Mouse (Mus musculus) intestine, embryonic 14.5 days (tissue): ENCODE measurements around the gene Foxm1. TPM values are rescaled to one million over a fixed set of nuclear protein-coding genes. Genes with fewer than 3 reads are reported as not detected.

ENCODE experiments used
- ATAC-seq: fragments of 200-750 bp; cut with Nextera tagmentation; replicated peaks from 2 replicates; pipeline ENCODE4 v1.8.0; 2017; ENCODE audit warnings: low read depth, moderate number of reproducible peaks, moderate TSS enrichment, moderate library complexity; ENCODE audit not compliant: low FRiP score, low TSS enrichment
- DNase-seq: peaks from one replicate; pipeline ENCODE4 v3.0.0-alpha.2; 2018; ENCODE audit warnings: low spot score
- H3K27ac ChIP-seq: fragments of 300-500 bp; sonication (generic); 2 replicates; pipeline ENCODE4 v1.5.1; 2014; ENCODE audit warnings: low read depth, mild to moderate bottlenecking, control low read depth
- H3K27me3 ChIP-seq: fragments of 300-500 bp; sonication (generic); replicated peaks from 2 replicates; pipeline ENCODE4 v1.6.1; 2014; ENCODE audit warnings: low read length, control low read depth; ENCODE audit not compliant: control insufficient read depth, insufficient read depth
- H3K36me3 ChIP-seq: fragments of 300-500 bp; sonication (generic); 2 replicates; pipeline ENCODE4 v1.6.1; 2014; ENCODE audit warnings: low read length, control low read depth; ENCODE audit not compliant: control insufficient read depth, insufficient read depth
- H3K4me1 ChIP-seq: fragments of 300-500 bp; sonication (generic); replicated peaks from 2 replicates; pipeline ENCODE4 v1.6.1; 2014; ENCODE audit warnings: low read length, control low read depth, mixed read lengths; ENCODE audit not compliant: control insufficient read depth, insufficient read depth
- H3K4me2 ChIP-seq: fragments of 300-500 bp; sonication (generic); 2 replicates; pipeline ENCODE4 v1.6.1; 2014; ENCODE audit warnings: low read length
- H3K4me3 ChIP-seq: fragments of 300-500 bp; sonication (generic); 2 replicates; pipeline ENCODE4 v1.5.1; 2014; ENCODE audit warnings: low read depth, low read length, control low read depth, mixed read lengths
- H3K9ac ChIP-seq: fragments of 300-500 bp; sonication (generic); 2 replicates; pipeline ENCODE4 v1.6.1; 2014; ENCODE audit warnings: mild to moderate bottlenecking, low read length
- H3K9me3 ChIP-seq: fragments of 300-500 bp; sonication (generic); 2 replicates; pipeline ENCODE4 v1.6.1; 2016; ENCODE audit warnings: low read length, control low read depth; ENCODE audit not compliant: control insufficient read depth
- WGBS: fragments of 180-500 bp; shearing (Covaris S2); extraction: QIAGEN DNeasy Blood & Tissue Kit; methylation state at CpG from one replicate; pipeline ENCODE4 v1.1.7; 2014; 5-methylcytosine and 5-hydroxymethylcytosine counted together
- polyA plus RNA-seq: library from polyadenylated mRNA; unstranded; fragments of >200 nt; fragmentation: Nextera tagmentation; extraction: Ambion mirVana; gene quantifications from 2 replicates; pipeline ENCODE4 v1.2.1, GENCODE M21; 2014

Foxm1 gene
- polyA plus RNA-seq, 1 experiment from 2014 or later = 37.2 TPM

- WGBS = 92% methylated on average over 10 of the region's 10 CpGs
- no peak for ATAC-seq
- H3K9me3 ChIP-seq = no peaks in the 10 kb centered on the region
- no peak overlapping the region for H3K27ac ChIP-seq
- H3K4me3 ChIP-seq = no peak overlapping the region
- H3K27me3 ChIP-seq = no peaks in the 10 kb centered on the region
- no peak overlapping the region for H3K4me2 ChIP-seq
- DNase-seq = no peak
- peaks cover 3% of the 10 kb centered on the region for H3K36me3 ChIP-seq
- no peaks in the 10 kb centered on the region for H3K4me1 ChIP-seq
- no peak overlapping the region for H3K9ac ChIP-seq
Measured at GRCm38 (mm10) chr6:128345623-128346022, 17.1 kb upstream of the Foxm1 start.

DNA sequence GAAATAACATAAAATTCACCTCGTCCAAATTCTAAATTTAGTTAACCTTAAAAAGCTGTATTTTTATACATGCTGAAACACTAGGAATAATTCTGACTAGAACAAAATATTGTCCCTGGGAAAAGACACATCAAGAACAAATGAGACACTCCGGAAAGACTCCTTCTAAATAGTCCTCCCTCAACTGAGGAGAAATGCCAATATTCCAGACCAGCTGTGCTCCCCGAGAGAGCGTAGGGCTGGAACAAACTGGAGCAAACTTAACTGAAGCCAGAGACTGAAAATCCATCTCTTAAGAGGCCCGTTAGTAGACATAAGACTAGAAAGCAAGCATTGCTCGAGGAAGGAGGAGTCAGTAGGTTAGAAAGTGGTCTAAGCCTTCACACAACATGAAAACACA, 16.0 kb upstream of the Foxm1 start:
- ATAC-seq (no peak), DNase-seq (no peak)
- no peak overlapping the region for H3K4me3 ChIP-seq
- no peaks in the 10 kb centered on the region for H3K9me3 ChIP-seq
- H3K27me3 ChIP-seq = no peaks in the 10 kb centered on the region
- H3K9ac ChIP-seq = no peak overlapping the region
- H3K36me3 ChIP-seq = peaks cover 8% of the 10 kb centered on the region
- H3K4me1 ChIP-seq = no peaks in the 10 kb centered on the region
- WGBS = 87% methylated on average over 6 of the region's 6 CpGs
- H3K27ac ChIP-seq = no peak overlapping the region
- H3K4me2 ChIP-seq = no peak overlapping the region

DNA sequence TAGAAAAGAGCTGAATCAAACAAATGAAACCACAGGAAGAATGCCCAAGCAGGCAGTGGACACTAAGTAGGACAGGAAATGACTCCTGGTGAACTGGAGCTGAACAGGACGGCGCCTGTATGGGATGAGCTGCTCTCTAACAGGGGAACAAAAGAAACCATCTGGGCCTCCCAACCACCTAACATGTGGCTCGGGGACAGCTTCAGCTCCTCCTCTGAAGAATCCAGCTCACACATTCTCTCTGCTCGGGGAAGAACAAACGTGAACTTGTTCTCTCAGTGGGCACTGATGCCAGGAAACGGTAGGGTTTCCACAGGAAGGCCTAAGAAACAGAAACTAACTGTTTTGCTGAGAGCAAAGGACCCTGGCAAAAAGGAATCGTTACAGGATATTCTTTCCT, 13.1 kb upstream of the Foxm1 start:
- H3K4me2 ChIP-seq = no peak overlapping the region
- DNase-seq (no peak), ATAC-seq (no peak; the same call in 1 of the 2 replicates)
- peak overlapping the region; percentile 59; the same call in 1 of the 2 replicates for H3K27ac ChIP-seq
- H3K36me3 ChIP-seq = peaks cover 8% of the 10 kb centered on the region
- H3K4me3 ChIP-seq = no peak overlapping the region
- no peaks in the 10 kb centered on the region for H3K27me3 ChIP-seq
- H3K4me1 ChIP-seq = peaks cover 7% of the 10 kb centered on the region
- WGBS = 58% methylated on average over 7 of the region's 7 CpGs
- H3K9me3 ChIP-seq = no peaks in the 10 kb centered on the region
- H3K9ac ChIP-seq = no peak overlapping the region

DNA sequence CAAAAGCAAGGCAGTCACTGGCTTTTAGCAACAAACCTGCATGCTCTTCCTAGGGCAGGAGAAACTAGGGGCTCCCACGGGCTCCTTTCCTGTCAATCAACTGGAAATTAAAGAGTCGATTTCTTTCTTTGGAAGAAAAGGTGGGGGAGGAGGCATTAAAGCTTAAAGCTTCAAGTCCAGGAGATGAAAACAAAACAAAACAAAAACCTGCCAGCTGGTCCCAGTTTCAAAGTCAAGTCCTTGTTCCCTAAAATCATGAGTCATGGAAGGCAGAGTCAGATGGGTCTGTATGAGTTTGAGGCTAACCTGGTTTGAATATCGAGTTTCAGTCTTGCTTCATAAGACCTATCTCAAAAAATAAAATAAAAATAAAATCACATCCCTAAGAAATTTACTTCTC, 8.6 kb upstream of the Foxm1 start:
- peak overlapping the region; percentile 81; the same call in 1 of the 2 replicates for H3K4me2 ChIP-seq
- H3K27ac ChIP-seq = no peak overlapping the region
- no peak for ATAC-seq
- H3K4me3 ChIP-seq = no peak overlapping the region
- no peaks in the 10 kb centered on the region for H3K27me3 ChIP-seq
- no peaks in the 10 kb centered on the region for H3K9me3 ChIP-seq
- WGBS = 75% methylated on average over 3 of the region's 3 CpGs
- no peak for DNase-seq
- H3K9ac ChIP-seq = no peak overlapping the region
- peaks cover 10% of the 10 kb centered on the region for H3K4me1 ChIP-seq
- peaks cover 35% of the 10 kb centered on the region for H3K36me3 ChIP-seq

DNA sequence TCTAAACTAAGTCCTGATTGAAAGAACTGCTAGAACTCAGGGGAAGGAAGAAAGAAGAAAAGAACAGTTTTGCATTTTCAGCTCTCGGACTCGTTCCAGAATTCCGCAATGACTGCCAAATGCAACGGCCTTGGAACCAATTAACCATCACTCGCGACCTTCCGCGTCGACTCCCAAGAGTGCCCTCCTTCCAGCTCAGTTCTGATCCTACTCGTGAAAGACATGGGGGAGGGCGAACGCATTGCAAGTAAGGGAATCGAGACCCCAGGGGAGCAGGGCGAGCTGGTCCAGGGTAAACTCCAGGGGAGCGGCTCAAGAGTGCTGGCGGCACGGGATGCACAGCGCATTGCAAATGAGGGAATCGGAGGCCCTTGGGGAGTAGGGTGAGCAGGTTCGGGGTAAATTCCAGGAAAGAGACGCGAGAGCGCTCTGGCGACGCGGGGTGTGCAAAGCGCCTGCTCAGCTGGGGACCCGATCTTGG, 7.5 kb upstream of the Foxm1 start:
- Histone ChIP-seq H3K27ac (peak overlapping the region; percentile 73), H3K9me3 (no peaks in the 10 kb centered on the region), H3K9ac (peak overlapping the region; percentile 65), H3K4me2 (peak overlapping the region; percentile 81), H3K4me1 (peaks cover 10% of the 10 kb centered on the region), H3K27me3 (no peaks in the 10 kb centered on the region), H3K4me3 (peak overlapping the region; percentile 54), H3K36me3 (peaks cover 35% of the 10 kb centered on the region)
- ATAC-seq (peak; percentile 73), DNase-seq (no peak)
- WGBS = under 1% methylated on average over 28 of the region's 28 CpGs

GRCm38 (mm10) chr6:128355726-128356416, 6.9 kb upstream of the Foxm1 start, which contains the start of gene Tulp3:
TSS of gene Tulp3 (minus strand) at chr6:128355851.
- H3K27me3 ChIP-seq = no peaks in the 10 kb centered on the region
- no peaks in the 10 kb centered on the region for H3K9me3 ChIP-seq
- 0% methylated on average over 42 of the region's 42 CpGs for WGBS
- peak within 1 kb of the TSS; percentile 81 for H3K4me2 ChIP-seq
- peak within 1 kb of the TSS; percentile 65 for H3K9ac ChIP-seq
- ATAC-seq (peak; percentile 99), DNase-seq (peak; percentile 99)
- peaks cover 13% of the 10 kb centered on the region for H3K4me1 ChIP-seq
- peak within 1 kb of the TSS; percentile 54 for H3K4me3 ChIP-seq
- H3K27ac ChIP-seq = peak within 1 kb of the TSS; percentile 73
- H3K36me3 ChIP-seq = peaks cover 30% of the 10 kb centered on the region

DNA sequence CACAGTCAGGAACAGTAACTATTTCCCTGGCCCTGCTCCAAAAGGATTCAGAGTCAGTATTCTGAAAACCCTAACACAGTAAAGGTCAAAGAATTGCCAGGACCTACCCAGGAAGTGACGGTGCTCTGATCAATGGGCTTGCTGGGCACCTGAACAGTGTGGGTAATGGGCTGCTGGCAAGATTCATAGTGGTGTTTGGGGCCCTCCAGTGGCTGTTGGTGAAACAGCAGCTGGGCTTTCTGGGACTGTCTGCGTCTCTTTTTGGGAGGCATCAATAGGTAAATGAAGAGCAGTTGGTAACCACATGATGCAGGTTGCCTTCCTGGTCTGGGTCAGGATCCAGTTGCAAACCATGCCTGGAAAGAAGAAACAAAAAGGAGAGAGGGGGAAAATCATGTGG, 3.8 kb upstream of the Foxm1 start:
- ATAC-seq (no peak), DNase-seq (peak; percentile 81)
- Histone ChIP-seq H3K4me2 (no peak overlapping the region), H3K27me3 (no peaks in the 10 kb centered on the region), H3K9ac (no peak overlapping the region), H3K4me3 (no peak overlapping the region), H3K36me3 (peaks cover 27% of the 10 kb centered on the region), H3K4me1 (peaks cover 26% of the 10 kb centered on the region), H3K27ac (no peak overlapping the region), H3K9me3 (no peaks in the 10 kb centered on the region)
- 21% methylated on average over 2 of the region's 2 CpGs for WGBS

- Histone ChIP-seq H3K4me1 (peaks cover 17% of the 10 kb centered on the region), H3K4me3 (peak overlapping the region; percentile 67), H3K36me3 (peaks cover 36% of the 10 kb centered on the region), H3K9ac (peak overlapping the region; percentile 92), H3K27ac (peak overlapping the region; percentile 95), H3K4me2 (peak overlapping the region; percentile 79), H3K27me3 (no peaks in the 10 kb centered on the region), H3K9me3 (no peaks in the 10 kb centered on the region)
- ATAC-seq (no peak), DNase-seq (peak; percentile 52)
- WGBS = 17% methylated on average over 9 of the region's 9 CpGs
Measured at GRCm38 (mm10) chr6:128361901-128362300, 866 bp upstream of the Foxm1 start.
